8 mouse cellular contexts compared by ENCODE assay signal in the genomic region with DNA sequence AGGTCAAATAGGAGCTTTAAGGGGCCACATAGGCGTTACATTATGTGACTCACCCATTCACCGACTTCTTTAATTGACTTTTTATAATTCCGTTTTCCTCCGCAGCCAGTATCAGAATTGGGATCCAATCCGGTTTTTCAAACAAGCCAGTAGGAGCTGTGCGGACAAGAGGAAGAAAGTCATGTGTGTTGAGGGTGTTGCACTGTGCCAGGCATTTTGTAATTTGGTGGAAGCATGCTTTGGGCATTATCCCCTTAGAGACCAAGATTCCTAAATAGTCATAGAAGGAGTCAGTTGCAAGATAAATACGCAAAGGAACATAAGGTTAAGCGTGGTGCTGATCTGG. TPM values are rescaled to one million over a fixed set of nuclear protein-coding genes. Genes with fewer than 3 reads are reported as not detected.
DNase-seq lines count a peak whose midpoint lies in the region; ATAC-seq and TF ChIP-seq lines count a peak whose summit lies in the region.
"Had no signal": no experiment of that assay in that cellular context is flagged by ENCODE, and none has a peak within 500 bp of the region (broad histone marks: within the 10 kb centered on the region; RNA-seq: fewer than 3 reads in every experiment).

No protein-coding gene starts in this region.

- 0 out of 2 replicates have a peak, but pooled peaks cover 3% of the 10 kb centered on the region for H3K36me3 ChIP-seq in forebrain, embryonic 14.5 days (ENCODE audit: control insufficient read depth, insufficient read depth, low read length)
- peaks cover 11% of the 10 kb centered on the region for H3K36me3 ChIP-seq in limb, embryonic 14.5 days (ENCODE audit: control insufficient read depth, insufficient read depth, low read length)
- 0 out of 2 replicates have a peak, but pooled peaks cover 9% of the 10 kb centered on the region for H3K36me3 ChIP-seq in midbrain, embryonic 14.5 days (ENCODE audit: control insufficient read depth, insufficient read depth, low read length)

- TF ChIP-seq POLR2A in bone marrow macrophage, adult 2 months (IDR thresholded peaks at IDR 0.05; ENCODE audit: borderline replicate concordance, low read depth, low read length) = no peak
- 0 out of 2 replicates have a peak, but pooled peaks have one; percentile 24 for TF ChIP-seq POLR2A in limb, embryonic 14.5 days (IDR thresholded peaks at IDR 0.05; ENCODE audit: borderline replicate concordance, extremely low read depth, insufficient read depth, insufficient read length)

- no peaks in the 10 kb centered on the region for H3K9me3 ChIP-seq in forebrain, embryonic 14.5 days (replicated peaks; ENCODE audit: control insufficient read depth, low read length)
- no peaks in the 10 kb centered on the region for H3K9me3 ChIP-seq in limb, embryonic 14.5 days (ENCODE audit: control insufficient read depth, low read length)
- H3K9me3 ChIP-seq in midbrain, embryonic 14.5 days (ENCODE audit: control insufficient read depth, low read length) = no peaks in the 10 kb centered on the region

- peak overlapping the region; percentile 91 for H3K4me2 ChIP-seq in forebrain, embryonic 14.5 days (ENCODE audit: low read length)
- peak overlapping the region; percentile 54 for H3K4me2 ChIP-seq in limb, embryonic 14.5 days (replicated peaks; ENCODE audit: low read depth, low read length, severe bottlenecking)
- peak overlapping the region; percentile 93 for H3K4me2 ChIP-seq in midbrain, embryonic 14.5 days (ENCODE audit: low read length)

- under 1% methylated on average over 8 of the region's 8 CpGs for WGBS in forebrain, embryonic 14.5 days
- WGBS in limb, embryonic 14.5 days = 1% methylated on average over 8 of the region's 8 CpGs
- 2% methylated on average over 8 of the region's 8 CpGs for WGBS in midbrain, embryonic 14.5 days

- peak overlapping the region; percentile 94 for H3K9ac ChIP-seq in forebrain, embryonic 14.5 days (ENCODE audit: low read length)
- H3K9ac ChIP-seq in limb, embryonic 14.5 days (ENCODE audit: low read depth, low read length, severe bottlenecking) = peak overlapping the region; percentile 88
- H3K9ac ChIP-seq in midbrain, embryonic 14.5 days (replicated peaks; ENCODE audit: low read length) = peak overlapping the region; percentile 36; the same call in 1 of the 2 replicates

- H3K27ac ChIP-seq in bone marrow macrophage, adult 2 months (ENCODE audit: insufficient read depth, low read depth, low read length) = peak overlapping the region; percentile 91
- H3K27ac ChIP-seq in forebrain, embryonic 14.5 days (ENCODE audit: low read depth, low read length) = peak overlapping the region; percentile 90
- H3K27ac ChIP-seq in limb, embryonic 14.5 days (replicated peaks; ENCODE audit: low read depth, low read length) = peak overlapping the region; percentile 78
- peak overlapping the region; percentile 89 for H3K27ac ChIP-seq in midbrain, embryonic 14.5 days (replicated peaks; ENCODE audit: low read depth, low read length)

- H3K4me3 ChIP-seq in bone marrow macrophage, adult 2 months (ENCODE audit: insufficient read depth, low read length) = peak overlapping the region; percentile 92
- H3K4me3 ChIP-seq in forebrain, embryonic 14.5 days (ENCODE audit: low read depth, low read length) = peak overlapping the region; percentile 97
- peak overlapping the region; percentile 94 for H3K4me3 ChIP-seq in limb, embryonic 14.5 days (replicated peaks; ENCODE audit: low read length)
- H3K4me3 ChIP-seq in midbrain, embryonic 14.5 days (replicated peaks; ENCODE audit: low read depth, low read length) = peak overlapping the region; percentile 96

- peak; percentile 42 to 68 for DNase-seq in left cerebral cortex, postnatal 10 days (ENCODE audit: extremely low spot score in 1 of 2, low spot score in 2 of 2)
- DNase-seq in left cerebral cortex, adult 9 months (ENCODE audit: low spot score in 2 of 2) = no peak
- DNase-seq in forebrain, embryonic 14.5 days (ENCODE audit: low spot score) = peak; percentile 85
- DNase-seq in limb, embryonic 14.5 days (ENCODE audit: low spot score) = no peak
- DNase-seq in midbrain, embryonic 14.5 days = no peak
- no peak for DNase-seq in retina, embryonic 14.5 days (ENCODE audit: low spot score)

- ATAC-seq in forebrain, embryonic 14.5 days = peak; percentile 92
- ATAC-seq in limb, embryonic 14.5 days (ENCODE audit: low FRiP score, low read depth) = peak; percentile 86
- peak; percentile 86 for ATAC-seq in midbrain, embryonic 14.5 days (ENCODE audit: low FRiP score, low TSS enrichment)

- no peak for TF ChIP-seq CTCF in bone marrow macrophage, adult 2 months (IDR thresholded peaks at IDR 0.05; ENCODE audit: low read depth, low read length)

- intact Hi-C loops in left cerebral cortex, postnatal 10 days (cut with DNase I) = loop anchor here (5.0 kb wide), 1 partner anchor 84 kb away; no protein-coding TSS in a partner anchor

- H3K4me1 ChIP-seq in bone marrow macrophage, adult 2 months (ENCODE audit: control insufficient read depth, insufficient read depth, low read length) = 0 out of 2 replicates have a peak, but pooled peaks cover 7% of the 10 kb centered on the region
- peaks cover 6% of the 10 kb centered on the region for H3K4me1 ChIP-seq in forebrain, embryonic 14.5 days (ENCODE audit: control insufficient read depth, insufficient read depth, low read length)
- H3K4me1 ChIP-seq in limb, embryonic 14.5 days (ENCODE audit: control insufficient read depth, insufficient read depth, low read length) = peaks cover 5% of the 10 kb centered on the region; the same call in 1 of the 2 replicates
- peaks cover 12% of the 10 kb centered on the region for H3K4me1 ChIP-seq in midbrain, embryonic 14.5 days (ENCODE audit: control insufficient read depth, insufficient read depth, low read length)

- no peaks in the 10 kb centered on the region for H3K27me3 ChIP-seq in forebrain, embryonic 14.5 days (replicated peaks; ENCODE audit: control insufficient read depth, insufficient read depth, low read length)
- H3K27me3 ChIP-seq in limb, embryonic 14.5 days (ENCODE audit: control insufficient read depth, insufficient read depth, low read length) = no peaks in the 10 kb centered on the region
- H3K27me3 ChIP-seq in midbrain, embryonic 14.5 days (ENCODE audit: control insufficient read depth, insufficient read depth, low read length) = no peaks in the 10 kb centered on the region

RNA-seq across cellular contexts. Expression of gene Atp5l, which starts 0.6 kb away (rescaled TPM):
- 100 to 1,000 TPM; 377 to 378 TPM for total RNA-seq in left cerebral cortex, postnatal 10 days (2021)
- 311 and 441 TPM in 2 replicates for polyA plus RNA-seq in bone marrow macrophage, adult 2 months (2012; ENCODE audit: insufficient read depth, insufficient read length, missing spikeins)
- 680 and 882 TPM in 2 replicates for polyA plus RNA-seq in forebrain, embryonic 14.5 days (2014; fragmentation: Nextera tagmentation; extraction: Ambion mirVana)
- 477 and 525 TPM in 2 replicates for polyA plus RNA-seq in limb, embryonic 14.5 days (2012; rRNA removed)
- 663 and 764 TPM in 2 replicates for polyA plus RNA-seq in limb, embryonic 14.5 days (2014; fragmentation: Nextera tagmentation; extraction: Ambion mirVana)
- 698 and 917 TPM in 2 replicates for polyA plus RNA-seq in midbrain, embryonic 14.5 days (2014; fragmentation: Nextera tagmentation; extraction: Ambion mirVana)

RNA-seq across cellular contexts. Expression of gene Kmt2a, which starts 40.0 kb away (rescaled TPM):
- total RNA-seq in left cerebral cortex, postnatal 10 days (2021) = 10 to 100 TPM; 43.2 to 49.7 TPM
- 31.6 and 32.2 TPM in 2 replicates for polyA plus RNA-seq in bone marrow macrophage, adult 2 months (2012; ENCODE audit: insufficient read depth, insufficient read length, missing spikeins)
- 9.6 and 16.0 TPM in 2 replicates for polyA plus RNA-seq in forebrain, embryonic 14.5 days (2014; fragmentation: Nextera tagmentation; extraction: Ambion mirVana)
- polyA plus RNA-seq in limb, embryonic 14.5 days (2012; rRNA removed) = 21.7 and 28.3 TPM in 2 replicates
- 16.8 and 18.9 TPM in 2 replicates for polyA plus RNA-seq in limb, embryonic 14.5 days (2014; fragmentation: Nextera tagmentation; extraction: Ambion mirVana)
- 21.0 and 22.2 TPM in 2 replicates for polyA plus RNA-seq in midbrain, embryonic 14.5 days (2014; fragmentation: Nextera tagmentation; extraction: Ambion mirVana)

RNA-seq across cellular contexts. Expression of gene Ube4a, which starts 44.3 kb away (rescaled TPM):
- total RNA-seq in left cerebral cortex, postnatal 10 days (2021) = 100 to 1,000 TPM in 1 of 2 experiments, 10 to 100 TPM in 1; 96.1 to 101 TPM
- 40.7 and 48.0 TPM in 2 replicates for polyA plus RNA-seq in bone marrow macrophage, adult 2 months (2012; ENCODE audit: insufficient read depth, insufficient read length, missing spikeins)
- 46.0 and 53.0 TPM in 2 replicates for polyA plus RNA-seq in forebrain, embryonic 14.5 days (2014; fragmentation: Nextera tagmentation; extraction: Ambion mirVana)
- polyA plus RNA-seq in limb, embryonic 14.5 days (2012; rRNA removed) = 23.9 and 26.4 TPM in 2 replicates
- 30.3 and 33.4 TPM in 2 replicates for polyA plus RNA-seq in limb, embryonic 14.5 days (2014; fragmentation: Nextera tagmentation; extraction: Ambion mirVana)
- polyA plus RNA-seq in midbrain, embryonic 14.5 days (2014; fragmentation: Nextera tagmentation; extraction: Ambion mirVana) = 53.0 and 59.0 TPM in 2 replicates

RNA-seq across cellular contexts. Expression of gene Cd3g, which starts 59.1 kb away (rescaled TPM):
- not detected for total RNA-seq in left cerebral cortex, postnatal 10 days (2021)
- not detected in 2 replicates for polyA plus RNA-seq in bone marrow macrophage, adult 2 months (2012; ENCODE audit: insufficient read depth, insufficient read length, missing spikeins)
- polyA plus RNA-seq in forebrain, embryonic 14.5 days (2014; fragmentation: Nextera tagmentation; extraction: Ambion mirVana) = not detected in 2 replicates
- 0.28 and 0.65 TPM in 2 replicates for polyA plus RNA-seq in limb, embryonic 14.5 days (2012; rRNA removed)
- polyA plus RNA-seq in limb, embryonic 14.5 days (2014; fragmentation: Nextera tagmentation; extraction: Ambion mirVana) = 1.0 and 1.2 TPM in 2 replicates
- polyA plus RNA-seq in midbrain, embryonic 14.5 days (2014; fragmentation: Nextera tagmentation; extraction: Ambion mirVana) = not detected in 2 replicates
- total RNA-seq: gastrocnemius, adult 8-10 months had no signal

Comparison
In these comparisons a context has a peak if more than half of its experiments do, and no peak if none do; other contexts are left out.
1. DNase-seq: peak in left cerebral cortex, postnatal 10 days (2 of 2) and forebrain, embryonic 14.5 days (single experiment); none in left cerebral cortex, adult 9 months (0 of 2), limb, embryonic 14.5 days (single experiment), midbrain, embryonic 14.5 days (single experiment) and retina, embryonic 14.5 days (single experiment).
2. H3K9ac ChIP-seq: peak in every context shown above with its lines; median percentile 94 in forebrain, embryonic 14.5 days; 88 in limb, embryonic 14.5 days; 36 in midbrain, embryonic 14.5 days.
3. Peak in every context shown above with its lines, with median percentiles within 50 percentile points of each other: H3K27ac ChIP-seq, H3K4me3 ChIP-seq, ATAC-seq and H3K4me2 ChIP-seq.